Mouse (Mus musculus) MEL (cell line): ENCODE measurements around the gene Gdf11.

Experiments
- GATA1 ChIP-seq: IDR thresholded peaks from 2 replicates; pipeline ENCODE4 v1.6.1; 2011; ENCODE audit warnings: low read depth, low read length, improper control_type of control experiment
- SIN3A ChIP-seq: IDR thresholded peaks from 2 replicates; pipeline ENCODE4 v1.6.1; 2012; ENCODE audit warnings: low read length, improper control_type of control experiment, inconsistent platforms
- TAL1 ChIP-seq: IDR thresholded peaks from 2 replicates; pipeline ENCODE4 v1.6.1; 2012; ENCODE audit warnings: mild to moderate bottlenecking, inconsistent platforms, low read length, moderate library complexity, mixed read lengths
- UBTF ChIP-seq: IDR thresholded peaks from 2 replicates; pipeline ENCODE4 v1.6.1; 2012; ENCODE audit warnings: low read depth, mild to moderate bottlenecking, inconsistent platforms, low read length, improper control_type of control experiment, moderate library complexity, borderline replicate concordance; ENCODE audit not compliant: insufficient read depth
- ZKSCAN1 ChIP-seq: IDR thresholded peaks from 2 replicates; pipeline ENCODE4 v1.6.1; 2012; ENCODE audit warnings: low read depth, mild to moderate bottlenecking, inconsistent platforms, low read length, improper control_type of control experiment, moderate library complexity

DNA sequence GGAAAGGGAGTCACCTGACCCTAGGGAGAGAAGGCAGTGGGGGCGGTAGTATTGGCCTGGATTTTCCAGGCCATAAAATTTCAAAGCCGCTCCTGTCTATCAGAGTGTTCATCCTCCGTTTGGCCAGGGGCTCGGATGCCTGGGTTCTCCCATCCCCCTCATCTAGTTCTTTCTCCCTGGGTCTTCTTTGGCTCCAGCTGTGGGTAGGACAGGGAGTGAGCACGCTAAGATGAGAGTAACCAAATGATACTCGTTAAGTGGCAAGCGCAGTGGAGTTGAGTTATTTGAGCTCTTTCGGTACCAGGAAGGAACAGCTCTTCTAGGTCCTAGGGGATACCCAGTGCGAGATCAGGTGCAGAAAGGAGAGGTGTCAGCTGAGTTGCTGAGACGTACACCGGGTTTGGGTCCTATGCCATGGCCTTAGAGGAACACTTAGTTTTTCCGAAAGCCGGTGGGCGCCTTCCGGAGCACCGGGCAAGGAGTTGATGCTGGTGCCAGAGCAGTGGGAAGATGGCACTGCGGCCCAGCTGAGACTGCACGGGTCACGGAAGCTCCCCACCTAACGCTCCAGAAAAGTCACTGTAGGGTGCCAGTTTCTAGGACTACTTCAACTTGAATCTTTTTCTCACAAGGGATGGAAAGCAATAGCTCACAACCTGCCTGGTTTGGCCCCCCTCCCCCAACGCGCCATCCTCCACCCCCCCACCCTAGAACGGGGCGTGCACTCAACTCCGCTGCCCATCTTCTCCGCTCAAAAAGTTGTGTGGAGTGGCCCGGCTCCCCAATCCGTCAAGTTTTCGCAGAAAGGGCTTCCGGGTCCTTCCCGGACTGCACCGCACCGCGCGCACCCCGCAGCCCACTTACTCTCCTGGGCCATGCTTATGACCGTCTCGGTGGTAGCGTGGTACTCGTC lies 879 bp downstream of the Gdf11 start:
- no peak for TF ChIP-seq TAL1
- TF ChIP-seq ZKSCAN1: no peak
- TF ChIP-seq UBTF: no peak
- no peak for TF ChIP-seq GATA1
- TF ChIP-seq SIN3A: no peak
